17 mouse cellular contexts compared by ENCODE assay signal in genomic region chr5:121389106-121389505, GRCm38 (mm10). TPM values are rescaled to one million over a fixed set of nuclear protein-coding genes. Genes with fewer than 3 reads are reported as not detected.
DNase-seq lines count a peak whose midpoint lies in the region; ATAC-seq and TF ChIP-seq lines count a peak whose summit lies in the region.
"Had no signal": no experiment of that assay in that cellular context is flagged by ENCODE, and none has a peak within 500 bp of the region (broad histone marks: within the 10 kb centered on the region; RNA-seq: fewer than 3 reads in every experiment).

No protein-coding gene starts in this region.

- no peaks in the 10 kb centered on the region for H3K9me3 ChIP-seq in lung, postnatal 0 days (ENCODE audit: low read length)
- no peaks in the 10 kb centered on the region for H3K9me3 ChIP-seq in ES-Bruce4 (replicated peaks; ENCODE audit: control insufficient read depth, insufficient read depth, low read length, poor library complexity, severe bottlenecking)
- H3K9me3 ChIP-seq: kidney, embryonic 15.5 days; limb, embryonic 12.5 days; midbrain, embryonic 10.5 days; neural tube, embryonic 12.5 days had no signal

- TF ChIP-seq EP300 in lung, postnatal 0 days (IDR thresholded peaks at IDR 0.05), result no peak
- TF ChIP-seq EP300 in ES-Bruce4 (IDR thresholded peaks at IDR 0.05; ENCODE audit: insufficient read depth, low read depth, low read length), result no peak

- no peak for ATAC-seq in lung, postnatal 0 days
- ATAC-seq: Patski had no signal

- intact Hi-C loops in gastrocnemius, adult 2 months (cut with DNase I), result no loop called here
- intact Hi-C loops in left cerebral cortex, postnatal 4 days (cut with DNase I), result no loop called here

- no peak for TF ChIP-seq CTCF in gastrocnemius, adult 2 months (IDR thresholded peaks at IDR 0.05)
- no peak for TF ChIP-seq CTCF in lung, postnatal 0 days (IDR thresholded peaks at IDR 0.05)
- no peak for TF ChIP-seq CTCF in ES-Bruce4 (IDR thresholded peaks at IDR 0.05; ENCODE audit: low read depth, low read length)

- H3K36me3 ChIP-seq in lung, postnatal 0 days (ENCODE audit: insufficient read depth, low read length), result no peaks in the 10 kb centered on the region
- no peaks in the 10 kb centered on the region for H3K36me3 ChIP-seq in ES-Bruce4 (ENCODE audit: control insufficient read depth, insufficient read depth, low read length, poor library complexity, severe bottlenecking)
- H3K36me3 ChIP-seq: kidney, embryonic 15.5 days; limb, embryonic 12.5 days; midbrain, embryonic 10.5 days; neural tube, embryonic 12.5 days had no signal

- H3K27ac ChIP-seq in gastrocnemius, adult 2 months, result peak overlapping the region; percentile 54
- no peak overlapping the region for H3K27ac ChIP-seq in lung, postnatal 0 days (ENCODE audit: low read length)
- peak overlapping the region; percentile 59 for H3K27ac ChIP-seq in ES-Bruce4 (ENCODE audit: insufficient read depth, low read length)
- H3K27ac ChIP-seq: heart, adult 2 months; kidney, embryonic 15.5 days; limb, embryonic 12.5 days; midbrain, embryonic 10.5 days; neural tube, embryonic 12.5 days had no signal

- no peak for TF ChIP-seq POLR2A in ES-Bruce4 (IDR thresholded peaks at IDR 0.05; ENCODE audit: insufficient read depth, low read length)

- no peak overlapping the region for H3K9ac ChIP-seq in lung, postnatal 0 days (replicated peaks; ENCODE audit: low read depth)
- peak overlapping the region; percentile 21 for H3K9ac ChIP-seq in ES-Bruce4 (ENCODE audit: low read depth, poor library complexity, severe bottlenecking)
- H3K9ac ChIP-seq: kidney, embryonic 15.5 days; limb, embryonic 12.5 days; lung, embryonic 14.5 days; neural tube, embryonic 12.5 days had no signal

- 53% methylated on average over 7 of the region's 7 CpGs for WGBS in lung, postnatal 0 days

- no peaks in the 10 kb centered on the region for H3K4me1 ChIP-seq in lung, postnatal 0 days (ENCODE audit: insufficient read depth, low read depth, low read length)
- no peaks in the 10 kb centered on the region for H3K4me1 ChIP-seq in ES-Bruce4 (ENCODE audit: control insufficient read depth, insufficient read depth, low read length)

- H3K27me3 ChIP-seq in lung, postnatal 0 days (replicated peaks; ENCODE audit: insufficient read depth, low read length), result no peaks in the 10 kb centered on the region
- no peaks in the 10 kb centered on the region for H3K27me3 ChIP-seq in ES-Bruce4 (ENCODE audit: control insufficient read depth, insufficient read depth, low read length, poor library complexity, severe bottlenecking)
- H3K27me3 ChIP-seq: neural tube, embryonic 12.5 days; Patski had no signal

- H3K4me3 ChIP-seq in gastrocnemius, adult 2 months, result no peak overlapping the region
- no peak overlapping the region for H3K4me3 ChIP-seq in lung, postnatal 0 days (ENCODE audit: low read depth, low read length)
- H3K4me3 ChIP-seq in ES-Bruce4 (ENCODE audit: low read depth, low read length), result no peak overlapping the region
- H3K4me3 ChIP-seq: heart, adult 2 months; kidney, embryonic 15.5 days; limb, embryonic 12.5 days; midbrain, embryonic 10.5 days; neural tube, embryonic 12.5 days had no signal

- no peak overlapping the region for H3K4me2 ChIP-seq in lung, postnatal 0 days (replicated peaks; ENCODE audit: low read depth, low read length)
- H3K4me2 ChIP-seq: kidney, embryonic 15.5 days; limb, embryonic 12.5 days; lung, embryonic 14.5 days; neural tube, embryonic 12.5 days had no signal

- peak; percentile 42 for DNase-seq in gastrocnemius, adult 2 months
- DNase-seq in gastrocnemius, postnatal 10 days, result no peak
- peak; percentile 35 for DNase-seq in lung, postnatal 0 days (ENCODE audit: low spot score)
- no peak for DNase-seq in lung, postnatal 14 days
- DNase-seq in brain, adult 2 months (ENCODE audit: low read depth, low spot score), result peak; percentile 77
- no peak for DNase-seq in testis, postnatal 14 days (ENCODE audit: low spot score)
- no peak for DNase-seq in left cerebral cortex, postnatal 4 days
- DNase-seq: cerebellum, adult 11-12 months; heart, postnatal 14 days; lung, embryonic 14.5 days had no signal

RNA-seq across cellular contexts. Expression of gene Trafd1, which starts 3.7 kb away (rescaled TPM):
- 10 to 100 TPM; 36.8 to 37.0 TPM for total RNA-seq in gastrocnemius, adult 2 months (2021)
- total RNA-seq in gastrocnemius, postnatal 10 days (2021), result 10 to 100 TPM; 54.2 to 59.1 TPM
- polyA plus RNA-seq in lung, postnatal 0 days (2015; fragmentation: Nextera tagmentation; extraction: Ambion mirVana), result 76.6 and 80.9 TPM in 2 replicates
- polyA plus RNA-seq in ES-Bruce4 (2011; ENCODE audit: insufficient read depth, insufficient read length, low read depth, missing spikeins), result 23.1 and 25.9 TPM in 2 replicates
- 100 to 1,000 TPM; 111 to 120 TPM for total RNA-seq in left cerebral cortex, postnatal 4 days (2021)

RNA-seq across cellular contexts. Expression of gene Naa25, which starts 8.6 kb away (rescaled TPM):
- total RNA-seq in gastrocnemius, adult 2 months (2021), result 10 to 100 TPM; 26.9 to 33.3 TPM
- 10 to 100 TPM; 22.2 to 23.7 TPM for total RNA-seq in gastrocnemius, postnatal 10 days (2021)
- 14.3 and 16.0 TPM in 2 replicates for polyA plus RNA-seq in lung, postnatal 0 days (2015; fragmentation: Nextera tagmentation; extraction: Ambion mirVana)
- 70.0 and 77.9 TPM in 2 replicates for polyA plus RNA-seq in ES-Bruce4 (2011; ENCODE audit: insufficient read depth, insufficient read length, low read depth, missing spikeins)
- 10 to 100 TPM; 49.3 to 51.0 TPM for total RNA-seq in left cerebral cortex, postnatal 4 days (2021)

Comparison
In these comparisons a context has a peak if more than half of its experiments do, and no peak if none do; other contexts are left out.
1. DNase-seq: peak in gastrocnemius, adult 2 months (single experiment), lung, postnatal 0 days (single experiment) and brain, adult 2 months (single experiment); none in gastrocnemius, postnatal 10 days (single experiment), lung, postnatal 14 days (single experiment), testis, postnatal 14 days (single experiment) and left cerebral cortex, postnatal 4 days (single experiment).